Mouse (Mus musculus) liver, postnatal 0 days (tissue): Measurements from ENCODE around the gene Gm3409.
A peak's percentile ranks its signal among the peaks of the same experiment; 100 is the strongest.

Experiments used
- CTCF ChIP-seq: sonication (generic); IDR thresholded peaks from 2 replicates; pipeline ENCODE4 v1.5.1; 2016; ENCODE audit warnings: antibody characterized with exemption, low read depth
- EP300 ChIP-seq: IDR thresholded peaks from 2 replicates; pipeline ENCODE4 v1.6.1; 2016; ENCODE audit warnings: antibody characterized with exemption, low read depth, mild to moderate bottlenecking

DNA sequence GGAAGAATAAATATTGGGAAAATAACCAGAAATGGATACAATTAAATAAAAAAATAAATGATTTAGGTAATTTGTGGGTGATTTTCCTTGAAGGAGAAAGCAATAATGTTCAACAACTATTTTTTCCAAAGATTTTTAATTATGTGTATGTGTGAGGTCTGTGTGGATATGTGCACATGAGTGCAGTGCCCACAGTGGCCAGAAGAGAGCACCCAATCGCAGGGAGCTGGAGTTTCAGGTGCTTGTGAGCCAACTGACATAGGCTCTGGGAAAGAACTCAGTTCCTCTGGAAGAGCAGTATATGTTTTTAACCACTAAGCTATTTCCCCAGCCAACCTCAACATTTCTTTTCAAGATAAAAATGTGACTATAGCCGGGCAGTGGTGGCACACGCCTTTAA, 39.2 kb downstream of the Gm3409 start:
- TF ChIP-seq CTCF, result peak; percentile 30; the same call in 1 of the 2 replicates
- TF ChIP-seq EP300, result no peak
